ENCODE assay signal across 12 mouse cellular contexts in genomic region chr7:102018034-102018433, GRCm38 (mm10). TPM values are rescaled to one million over a fixed set of nuclear protein-coding genes. Genes with fewer than 3 reads are reported as not detected.
A peak's percentile ranks its signal among the peaks of the same experiment; 100 is the strongest.
DNase-seq lines count a peak whose midpoint lies in the region; ATAC-seq and TF ChIP-seq lines count a peak whose summit lies in the region.
"Had no signal": no experiment of that assay in that cellular context is flagged by ENCODE, and none has a peak within 500 bp of the region (broad histone marks: within the 10 kb centered on the region; RNA-seq: fewer than 3 reads in every experiment).

No protein-coding gene starts in this region.

- H3K9ac ChIP-seq in liver, adult 2 months (ENCODE audit: low read depth, low read length) = peak overlapping the region; percentile 66
- no peak overlapping the region for H3K9ac ChIP-seq in liver, embryonic 12.5 days
- H3K9ac ChIP-seq: embryonic facial prominence, embryonic 12.5 days; hindbrain, embryonic 15.5 days; stomach, embryonic 15.5 days had no signal

- peak overlapping the region; percentile 79 for H3K27ac ChIP-seq in liver, adult 2 months (replicated peaks; ENCODE audit: insufficient read depth, low read depth, low read length)
- no peak overlapping the region for H3K27ac ChIP-seq in liver, embryonic 12.5 days
- H3K27ac ChIP-seq: embryonic facial prominence, embryonic 12.5 days; hindbrain, embryonic 15.5 days had no signal

- H3K4me2 ChIP-seq in liver, embryonic 12.5 days = no peak overlapping the region
- H3K4me2 ChIP-seq: embryonic facial prominence, embryonic 12.5 days; hindbrain, embryonic 15.5 days; stomach, embryonic 15.5 days had no signal

- no peaks in the 10 kb centered on the region for H3K9me3 ChIP-seq in liver, embryonic 12.5 days (replicated peaks)
- H3K9me3 ChIP-seq: embryonic facial prominence, embryonic 12.5 days; hindbrain, embryonic 15.5 days; stomach, embryonic 15.5 days had no signal

- peaks cover 17% of the 10 kb centered on the region for H3K4me1 ChIP-seq in liver, adult 2 months (ENCODE audit: control insufficient read depth, insufficient read depth, low read length)
- peaks cover 7% of the 10 kb centered on the region for H3K4me1 ChIP-seq in liver, embryonic 12.5 days
- H3K4me1 ChIP-seq: embryonic facial prominence, embryonic 12.5 days; hindbrain, embryonic 15.5 days; stomach, embryonic 15.5 days had no signal

- H3K36me3 ChIP-seq in liver, adult 2 months (ENCODE audit: control insufficient read depth, insufficient read depth, low read length) = peaks cover 20% of the 10 kb centered on the region
- H3K36me3 ChIP-seq in liver, embryonic 12.5 days = peaks cover 96% of the 10 kb centered on the region

- H3K4me3 ChIP-seq in liver, adult 2 months (ENCODE audit: insufficient read depth, low read depth, low read length) = peak overlapping the region; percentile 44; the same call in 1 of the 2 replicates
- H3K4me3 ChIP-seq in liver, embryonic 12.5 days = no peak overlapping the region
- H3K4me3 ChIP-seq: embryonic facial prominence, embryonic 12.5 days; hindbrain, embryonic 15.5 days; myocyte; stomach, embryonic 15.5 days had no signal

- no peaks in the 10 kb centered on the region for H3K27me3 ChIP-seq in liver, adult 2 months (ENCODE audit: control insufficient read depth, insufficient read depth, low read length)
- no peaks in the 10 kb centered on the region for H3K27me3 ChIP-seq in liver, embryonic 12.5 days (replicated peaks)
- H3K27me3 ChIP-seq: embryonic facial prominence, embryonic 12.5 days; hindbrain, embryonic 15.5 days; stomach, embryonic 15.5 days had no signal

- TF ChIP-seq POLR2A in liver, adult 2 months (IDR thresholded peaks at IDR 0.05; ENCODE audit: extremely low read depth, insufficient read depth, low read length) = no peak

- DNase-seq in cerebellum, adult 9-11 months = no peak
- DNase-seq in liver, adult 2 months (ENCODE audit: extremely low read depth, low read depth, low spot score) = peak; percentile 55
- peak; percentile 44 for DNase-seq in heart, postnatal 14 days
- peak; percentile 40 for DNase-seq in lung, postnatal 10 days
- no peak for DNase-seq in left cerebral cortex, postnatal 4 days
- DNase-seq in urinary bladder, postnatal 25 days (ENCODE audit: low spot score) = no peak

- WGBS in liver, adult 2 months = 18% methylated on average over 7 of the region's 7 CpGs
- WGBS in liver, embryonic 12.5 days (ENCODE audit: insufficient replicate concordance) = 77% methylated on average over 7 of the region's 7 CpGs

- H3K79me2 ChIP-seq in liver, adult 2 months (ENCODE audit: control insufficient read depth, insufficient read depth, low read length) = no peaks in the 10 kb centered on the region

- 0 out of 2 replicates have a peak, but pooled peaks have one; percentile 17 for ATAC-seq in cerebellum, adult (ENCODE audit: insufficient number of reproducible peaks, low FRiP score, low TSS enrichment)
- no peak for ATAC-seq in liver, embryonic 12.5 days

- intact Hi-C loops in heart, postnatal 14 days (cut with DNase I) = no loop called here
- intact Hi-C loops in left cerebral cortex, postnatal 4 days (cut with DNase I) = no loop called here

- no peak for TF ChIP-seq CTCF in liver, adult 2 months (IDR thresholded peaks at IDR 0.05; ENCODE audit: low read depth, low read length)

RNA-seq across cellular contexts. Expression of gene Il18bp, which starts 0.5 kb away (rescaled TPM):
- total RNA-seq in liver, adult 2 months (2014; rRNA removed) = 15.7 TPM in 2 replicates
- polyA plus RNA-seq in liver, adult 2 months (2012; rRNA removed) = 14.2 and 26.4 TPM in 2 replicates
- polyA plus RNA-seq in liver, embryonic 12.5 days (2016; fragmentation: Nextera tagmentation; extraction: Ambion mirVana) = 4.5 and 4.9 TPM in 2 replicates
- 1 to 10 TPM; 5.1 to 6.4 TPM for total RNA-seq in heart, postnatal 14 days (2021)
- total RNA-seq in left cerebral cortex, postnatal 4 days (2021) = 10 to 100 TPM; 14.0 to 18.9 TPM

RNA-seq across cellular contexts. Expression of gene Rnf121, which starts 47.2 kb away (rescaled TPM):
- total RNA-seq in liver, adult 2 months (2014; rRNA removed) = 16.2 and 17.1 TPM in 2 replicates
- 18.3 and 21.1 TPM in 2 replicates for polyA plus RNA-seq in liver, adult 2 months (2012; rRNA removed)
- polyA plus RNA-seq in liver, embryonic 12.5 days (2016; fragmentation: Nextera tagmentation; extraction: Ambion mirVana) = 12.7 and 13.4 TPM in 2 replicates
- 10 to 100 TPM; 19.8 to 21.5 TPM for total RNA-seq in heart, postnatal 14 days (2021)
- total RNA-seq in left cerebral cortex, postnatal 4 days (2021) = 10 to 100 TPM; 47.0 to 51.9 TPM

RNA-seq across cellular contexts. Expression of gene Xndc1, which starts 47.3 kb away (rescaled TPM):
- total RNA-seq in liver, adult 2 months (2014; rRNA removed) = 4.8 and 4.9 TPM in 2 replicates
- 3.2 and 5.9 TPM in 2 replicates for polyA plus RNA-seq in liver, adult 2 months (2012; rRNA removed)
- polyA plus RNA-seq in liver, embryonic 12.5 days (2016; fragmentation: Nextera tagmentation; extraction: Ambion mirVana) = 20.2 and 21.0 TPM in 2 replicates
- total RNA-seq in heart, postnatal 14 days (2021) = 10 to 100 TPM in 1 of 2 experiments, 1 to 10 TPM in 1; 8.9 to 10.2 TPM
- 10 to 100 TPM; 28.7 to 30.8 TPM for total RNA-seq in left cerebral cortex, postnatal 4 days (2021)

RNA-seq across cellular contexts. Expression of gene Xntrpc, which starts 47.5 kb away (rescaled TPM):
- total RNA-seq in liver, adult 2 months (2014; rRNA removed) = 0.18 and 0.74 TPM in 2 replicates
- polyA plus RNA-seq in liver, adult 2 months (2012; rRNA removed) = 0.75 and 0.83 TPM in 2 replicates
- polyA plus RNA-seq in liver, embryonic 12.5 days (2016; fragmentation: Nextera tagmentation; extraction: Ambion mirVana) = 0.33 and 0.41 TPM in 2 replicates
- total RNA-seq in heart, postnatal 14 days (2021) = under 1 TPM; 0.61 to 0.84 TPM
- total RNA-seq in left cerebral cortex, postnatal 4 days (2021) = 1 to 10 TPM; 1.7 to 2.2 TPM

Comparison
In these comparisons a context has a peak if more than half of its experiments do, and no peak if none do; other contexts are left out.
1. DNase-seq: peak in liver, adult 2 months (single experiment), heart, postnatal 14 days (2 of 2) and lung, postnatal 10 days (single experiment); none in cerebellum, adult 9-11 months (single experiment), left cerebral cortex, postnatal 4 days (single experiment) and urinary bladder, postnatal 25 days (single experiment).